Mouse (Mus musculus) myocyte (in vitro differentiated cells): Measurements from ENCODE around the gene Rars.

Experiments
- E2F4 ChIP-seq: IDR thresholded peaks from one replicate; pipeline ENCODE4 v1.6.1; 2011; ENCODE audit warnings: mild to moderate bottlenecking, control low read depth, moderate library complexity; ENCODE audit not compliant: insufficient read depth
- POLR2A ChIP-seq: IDR thresholded peaks from one replicate; pipeline ENCODE4 v1.6.1; 2011; ENCODE audit warnings: low read depth, mild to moderate bottlenecking, control low read depth, moderate library complexity; ENCODE audit not compliant: insufficient read length
- TCF12 ChIP-seq: IDR thresholded peaks from one replicate; pipeline ENCODE4 v1.6.1; 2011; ENCODE audit warnings: mild to moderate bottlenecking, control low read depth; ENCODE audit not compliant: poor library complexity, insufficient read depth, severe bottlenecking

DNA sequence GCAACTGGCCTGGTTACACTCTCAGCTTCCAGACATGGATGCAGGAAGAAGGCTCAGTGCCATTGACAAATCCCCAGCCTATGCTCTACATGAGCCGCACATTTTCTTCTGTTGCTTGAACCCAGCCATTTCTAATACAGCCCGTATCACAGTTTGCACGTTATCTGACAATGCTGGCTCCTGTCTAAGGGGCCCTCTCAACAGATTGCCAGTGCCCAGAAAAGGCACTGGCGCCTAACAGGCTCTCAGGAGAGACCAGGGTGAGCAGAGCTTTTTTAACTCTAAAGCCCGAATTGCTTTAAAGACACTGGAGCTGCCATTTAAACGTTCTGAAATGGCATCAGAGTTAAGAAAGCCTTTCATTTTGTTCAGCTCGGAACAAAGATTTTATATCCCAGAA is 31.8 kb upstream of the Rars start:
- TF ChIP-seq TCF12: no peak
- no peak for TF ChIP-seq E2F4
- no peak for TF ChIP-seq POLR2A
